Mouse (Mus musculus): ENCODE measurements around the gene Vmn1r24.
"Not testable (repeated sequence)": the region's sequence is repeated elsewhere in the genome, so short reads cannot be mapped to it uniquely, and the experiment has no call there.

Gene Vmn1r24

DNA sequence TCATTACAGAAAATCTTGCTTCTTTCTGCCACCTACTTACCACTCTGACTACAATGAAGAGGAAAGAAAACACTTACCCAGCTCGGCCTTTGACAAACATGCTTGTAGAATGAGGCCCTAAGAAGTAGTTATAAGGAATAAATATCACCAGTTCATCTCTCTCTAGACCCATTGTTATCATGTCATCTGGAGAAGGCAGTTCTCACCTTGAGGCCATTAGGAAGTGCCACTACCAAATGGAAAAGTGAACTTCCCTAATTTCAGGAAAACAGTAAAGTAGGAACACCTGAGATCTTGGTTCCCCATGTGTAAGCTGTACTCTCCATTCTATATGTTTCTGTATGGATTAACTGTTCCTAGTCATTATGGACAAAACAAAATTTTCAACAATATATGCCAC lies at the start of gene Vmn1r24:
TSS of gene Vmn1r24 (minus strand) at position 101 of the 400 bp plus-strand sequence.
- DNase-seq, result not testable (repeated sequence)

DNA sequence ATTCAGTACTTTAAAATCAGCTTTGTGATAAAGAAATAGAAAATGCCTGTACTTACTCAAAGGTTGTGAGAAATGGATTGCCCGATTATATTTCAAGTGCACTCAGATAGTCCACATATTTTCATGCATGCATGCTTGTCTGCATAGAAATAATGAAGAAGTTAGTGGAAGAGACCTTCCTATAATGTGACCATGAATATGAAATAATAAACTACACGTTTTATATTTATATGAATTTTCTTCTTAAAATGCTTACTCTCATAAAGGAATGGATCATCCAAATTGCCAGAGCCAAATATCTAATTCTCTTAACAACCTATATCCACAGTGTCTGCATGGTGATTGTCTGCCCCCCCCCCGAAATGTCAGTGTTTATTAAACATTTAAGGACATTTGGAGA lies 19.4 kb upstream of the Vmn1r24 start, which contains the start of gene Vmn1r25:
TSS of gene Vmn1r25 (minus strand) at position 101 of the 400 bp plus-strand sequence.
- no peak for DNase-seq

DNA sequence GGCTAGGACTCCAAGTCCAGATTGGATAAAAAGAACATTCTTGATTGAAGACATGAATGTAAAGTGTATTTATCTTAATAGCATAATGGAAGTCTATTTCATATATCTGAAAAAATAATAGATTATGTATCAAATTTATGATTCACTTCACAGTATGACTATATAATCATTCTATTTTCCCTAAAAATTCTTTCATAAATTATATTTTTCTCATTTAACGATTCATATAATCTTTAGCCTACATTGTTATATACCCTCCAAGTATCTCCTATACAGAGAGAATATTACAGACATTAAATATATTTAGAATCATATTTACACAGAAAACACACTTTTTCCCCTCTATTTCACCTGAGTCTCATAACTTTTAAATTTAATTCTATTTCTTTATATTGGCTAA lies 34.6 kb downstream of the Vmn1r24 start, which contains the start of gene Vmn1r23:
TSS of gene Vmn1r23 (minus strand) at position 101 of the 400 bp plus-strand sequence.
- no peak for DNase-seq

DNA sequence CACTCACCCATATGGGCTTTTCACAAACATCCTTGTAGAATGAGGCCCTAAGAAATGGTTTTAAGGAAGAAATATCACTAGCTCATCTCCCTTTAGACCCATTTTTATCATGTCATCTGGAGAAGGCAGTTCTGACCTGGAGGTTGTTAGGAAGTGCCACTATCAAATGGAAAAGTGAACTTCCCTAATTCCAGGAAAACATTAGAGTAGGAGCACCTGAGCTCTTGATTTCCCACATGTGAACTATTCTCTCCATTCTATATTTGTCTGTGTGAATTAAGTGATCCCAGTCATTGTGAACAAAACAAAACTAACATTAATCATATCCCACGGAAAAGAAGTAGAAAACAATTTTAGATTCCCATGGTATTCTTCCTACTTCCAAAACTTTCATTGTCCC lies 53.4 kb downstream of the Vmn1r24 start, which contains the start of gene Vmn1r22:
TSS of gene Vmn1r22 (minus strand) at position 101 of the 400 bp plus-strand sequence.
- no peak for DNase-seq

All from lung, postnatal 10 days (tissue).